Mouse (Mus musculus): ENCODE data around the gene Galnt9. TPM values are rescaled to one million over a fixed set of nuclear protein-coding genes. Genes with fewer than 3 reads are reported as not detected.

Galnt9 gene
- total RNA-seq (2012; rRNA removed), result 0.40 and 1.6 TPM in 2 replicates

DNA sequence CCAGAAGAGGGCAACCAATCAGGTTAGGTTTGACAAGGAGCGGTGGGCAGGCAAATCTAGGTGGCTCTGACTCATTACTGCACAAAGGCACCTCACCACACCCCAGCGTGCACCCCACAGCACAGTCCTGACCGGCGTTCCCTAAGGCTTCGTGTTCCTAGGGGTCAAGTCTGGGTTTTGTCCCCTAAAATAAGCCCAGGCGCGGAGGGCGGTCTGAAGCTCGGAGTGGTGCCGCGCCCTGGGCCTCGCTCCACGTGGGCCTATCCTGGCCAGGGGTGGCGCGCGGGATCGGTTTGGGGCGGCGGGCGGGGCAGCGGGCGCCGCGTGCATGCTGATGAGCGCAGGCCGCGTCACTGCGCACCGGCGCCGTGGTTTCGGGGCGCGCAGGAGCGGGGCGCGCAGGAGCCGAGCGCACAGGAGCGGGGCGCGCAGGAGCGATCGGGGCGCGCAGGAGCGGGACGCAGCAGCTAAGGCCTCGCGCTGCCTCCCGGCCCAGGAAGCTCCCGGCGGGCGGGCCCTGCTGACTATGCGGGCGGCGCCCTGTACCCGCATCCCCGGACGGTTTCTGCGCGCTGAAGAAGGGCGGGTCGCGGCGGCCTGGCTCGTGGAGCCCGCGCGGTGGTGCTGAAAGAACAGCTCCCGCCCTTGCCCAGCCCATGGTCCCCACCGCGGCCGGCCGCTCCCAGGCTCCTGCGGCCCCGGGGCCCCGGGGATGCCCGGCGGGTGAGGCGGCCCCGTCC is at the start of gene Galnt9:
Gene Galnt9, plus strand, starts transcription at position 405 of the 740 bp plus-strand sequence.
- H3K4me1 ChIP-seq (ENCODE audit: control insufficient read depth in 2 of 2, insufficient read depth in 2 of 2, low read length in 2 of 2, poor library complexity in 1 of 2), result peaks cover 6 to 11% of the 10 kb centered on the region in 2 experiments; a peak in 1 of 4 replicates
- peak within 1 kb of the TSS; percentile 58 to 77 for H3K4me3 ChIP-seq (ENCODE audit: insufficient read depth in 1 of 2, low read depth in 1 of 2, low read length in 2 of 2, poor library complexity in 1 of 2, severe bottlenecking in 1 of 2)
- peak within 1 kb of the TSS; percentile 73 for H3K9ac ChIP-seq (ENCODE audit: insufficient read depth, low read depth, low read length, poor library complexity, severe bottlenecking)
- no peak within 1 kb of the TSS for H3K27ac ChIP-seq (ENCODE audit: insufficient read depth, low read depth, low read length, poor library complexity, severe bottlenecking)
- in situ Hi-C loops (cut with MboI; ENCODE audit: low sequenced_read_pairs in 2 of 2, unreplicated experiment in 2 of 2), result no loop called here
- H3K9me3 ChIP-seq (ENCODE audit: control insufficient read depth, insufficient read depth, low read depth, low read length), result no peaks in the 10 kb centered on the region
- TF ChIP-seq MAFK (IDR thresholded peaks at IDR 0.05; ENCODE audit: insufficient read depth, low read depth, low read length) (no peak), HCFC1 (IDR thresholded peaks at IDR 0.05; ENCODE audit: borderline replicate concordance, insufficient read depth, low read length) (peak; percentile 64; the same call in 1 of the 2 replicates)
- no peaks in the 10 kb centered on the region for H3K36me3 ChIP-seq (ENCODE audit: control insufficient read depth, insufficient read depth, low read length, poor library complexity, severe bottlenecking)
- peak; percentile 56 for DNase-seq (ENCODE audit: low read depth, low spot score)

DNA sequence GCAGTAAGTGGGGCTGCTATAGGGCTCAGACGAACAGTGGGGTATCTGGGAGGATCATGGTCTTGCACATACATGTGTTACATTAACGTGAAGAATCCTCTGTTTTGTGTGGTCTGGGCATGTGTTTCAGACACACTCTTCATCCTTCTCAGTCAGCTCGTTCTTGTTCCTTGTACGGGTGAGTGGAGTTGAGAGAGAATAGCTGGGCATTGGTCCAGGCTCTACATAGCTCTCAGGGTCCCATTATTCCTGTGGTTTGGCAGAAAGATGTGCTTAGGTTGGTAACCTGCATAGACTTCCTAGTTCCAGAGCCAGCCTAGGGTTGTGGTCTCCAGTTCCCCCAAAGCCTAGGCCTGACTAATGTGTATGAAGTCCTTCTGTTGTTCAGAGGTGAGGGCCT is 49.8 kb upstream of the Galnt9 start:
- in situ Hi-C loops (cut with MboI; ENCODE audit: low sequenced_read_pairs in 2 of 2, unreplicated experiment in 2 of 2), result loop anchor here in 1 of 2 experiments (10.0 kb wide), 1 partner anchor 120 kb away; no protein-coding TSS in a partner anchor
- no peak overlapping the region for H3K27ac ChIP-seq (ENCODE audit: insufficient read depth, low read depth, low read length, poor library complexity, severe bottlenecking)
- H3K4me1 ChIP-seq (ENCODE audit: control insufficient read depth in 2 of 2, insufficient read depth in 2 of 2, low read length in 2 of 2, poor library complexity in 1 of 2), result peaks cover 0 to 4% of the 10 kb centered on the region in 2 experiments; a peak in 1 of 4 replicates
- no peak for DNase-seq (ENCODE audit: low read depth, low spot score)
- TF ChIP-seq HCFC1 (IDR thresholded peaks at IDR 0.05; ENCODE audit: borderline replicate concordance, insufficient read depth, low read length) (no peak), MAFK (IDR thresholded peaks at IDR 0.05; ENCODE audit: insufficient read depth, low read depth, low read length) (no peak), ZNF384 (IDR thresholded peaks at IDR 0.05; ENCODE audit: low read depth, low read length) (no peak)
- H3K9me3 ChIP-seq (ENCODE audit: control insufficient read depth, insufficient read depth, low read depth, low read length), result no peaks in the 10 kb centered on the region
- no peak overlapping the region for H3K4me3 ChIP-seq (ENCODE audit: insufficient read depth in 1 of 2, low read depth in 1 of 2, low read length in 2 of 2, poor library complexity in 1 of 2, severe bottlenecking in 1 of 2)
- H3K36me3 ChIP-seq (ENCODE audit: control insufficient read depth, insufficient read depth, low read length, poor library complexity, severe bottlenecking), result no peaks in the 10 kb centered on the region
- no peak overlapping the region for H3K9ac ChIP-seq (ENCODE audit: insufficient read depth, low read depth, low read length, poor library complexity, severe bottlenecking)

DNA sequence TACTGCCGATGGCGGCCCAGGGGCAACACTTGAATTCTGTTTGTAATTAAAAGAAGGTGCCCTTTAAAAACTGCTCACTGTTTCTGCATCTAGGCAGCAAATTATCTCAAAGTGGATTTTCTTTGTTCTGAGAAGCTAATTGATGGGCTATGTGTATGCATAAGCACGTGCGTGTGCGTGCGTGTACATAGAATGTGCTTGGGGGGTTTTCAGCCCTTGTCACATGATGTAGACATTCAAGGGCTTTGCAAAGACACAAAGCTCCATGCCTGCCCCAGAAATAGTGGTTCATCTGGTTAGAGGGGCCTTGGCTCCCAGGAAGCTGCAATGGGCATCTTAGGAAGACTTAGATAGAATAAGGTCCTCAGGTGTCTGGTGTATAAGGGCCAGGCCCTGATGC is 49.1 kb upstream of the Galnt9 start:
- in situ Hi-C loops (cut with MboI; ENCODE audit: low sequenced_read_pairs in 2 of 2, unreplicated experiment in 2 of 2), result loop anchor here (5.0 to 10.0 kb wide), 2 partner anchors 120 to 137 kb away; no protein-coding TSS in a partner anchor
- H3K27ac ChIP-seq (ENCODE audit: insufficient read depth, low read depth, low read length, poor library complexity, severe bottlenecking), result no peak overlapping the region
- no peak overlapping the region for H3K9ac ChIP-seq (ENCODE audit: insufficient read depth, low read depth, low read length, poor library complexity, severe bottlenecking)

DNA sequence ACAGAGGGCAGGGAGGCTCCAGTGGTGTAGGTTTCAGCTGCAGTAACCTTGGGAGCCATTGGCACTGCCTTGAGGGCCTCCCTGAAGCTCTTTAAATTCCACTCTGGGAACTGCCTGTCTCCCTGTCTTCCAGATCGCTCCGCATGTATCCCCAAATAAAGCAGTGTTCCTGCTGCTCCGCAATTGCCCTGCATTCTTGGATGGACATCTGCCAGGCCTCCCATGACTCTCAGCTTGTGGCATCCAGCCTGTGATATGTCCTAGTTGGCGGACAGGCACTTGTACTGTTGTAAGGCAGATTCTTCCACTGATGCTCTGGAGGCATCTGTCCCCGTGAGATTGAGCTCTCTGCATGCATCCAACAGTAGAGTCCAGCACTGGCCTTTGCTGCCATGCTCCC is 46.6 kb upstream of the Galnt9 start:
- Histone ChIP-seq H3K9me3 (ENCODE audit: control insufficient read depth, insufficient read depth, low read depth, low read length) (no peaks in the 10 kb centered on the region), H3K4me1 (ENCODE audit: control insufficient read depth in 2 of 2, insufficient read depth in 2 of 2, low read length in 2 of 2, poor library complexity in 1 of 2) (no peaks in the 10 kb centered on the region), H3K4me3 (ENCODE audit: insufficient read depth in 1 of 2, low read depth in 1 of 2, low read length in 2 of 2, poor library complexity in 1 of 2, severe bottlenecking in 1 of 2) (no peak overlapping the region), H3K36me3 (ENCODE audit: control insufficient read depth, insufficient read depth, low read length, poor library complexity, severe bottlenecking) (no peaks in the 10 kb centered on the region), H3K9ac (ENCODE audit: insufficient read depth, low read depth, low read length, poor library complexity, severe bottlenecking) (no peak overlapping the region), H3K27ac (ENCODE audit: insufficient read depth, low read depth, low read length, poor library complexity, severe bottlenecking) (no peak overlapping the region)
- DNase-seq (ENCODE audit: low read depth, low spot score), result no peak
- in situ Hi-C loops (cut with MboI; ENCODE audit: low sequenced_read_pairs in 2 of 2, unreplicated experiment in 2 of 2), result loop anchor here (5.0 to 10.0 kb wide), 2 partner anchors 117 to 135 kb away; no protein-coding TSS in a partner anchor
- no peak for TF ChIP-seq ZC3H11A (IDR thresholded peaks at IDR 0.05; ENCODE audit: borderline replicate concordance, low read depth, low read length)

More for the DNA sequence above, 49.1 kb upstream of the Galnt9 start:
- H3K4me1 ChIP-seq (ENCODE audit: control insufficient read depth in 2 of 2, insufficient read depth in 2 of 2, low read length in 2 of 2, poor library complexity in 1 of 2), result peaks cover 0 to 4% of the 10 kb centered on the region in 2 experiments; a peak in 1 of 4 replicates
- DNase-seq (ENCODE audit: low read depth, low spot score), result no peak
- H3K4me3 ChIP-seq (ENCODE audit: insufficient read depth in 1 of 2, low read depth in 1 of 2, low read length in 2 of 2, poor library complexity in 1 of 2, severe bottlenecking in 1 of 2), result no peak overlapping the region
- no peaks in the 10 kb centered on the region for H3K36me3 ChIP-seq (ENCODE audit: control insufficient read depth, insufficient read depth, low read length, poor library complexity, severe bottlenecking)
- TF ChIP-seq ZC3H11A (IDR thresholded peaks at IDR 0.05; ENCODE audit: borderline replicate concordance, low read depth, low read length) (no peak), CHD2 (IDR thresholded peaks at IDR 0.05; ENCODE audit: low read depth, low read length) (no peak), HCFC1 (IDR thresholded peaks at IDR 0.05; ENCODE audit: borderline replicate concordance, insufficient read depth, low read length) (no peak), ZNF384 (IDR thresholded peaks at IDR 0.05; ENCODE audit: low read depth, low read length) (no peak), MAFK (IDR thresholded peaks at IDR 0.05; ENCODE audit: insufficient read depth, low read depth, low read length) (no peak)
- no peaks in the 10 kb centered on the region for H3K9me3 ChIP-seq (ENCODE audit: control insufficient read depth, insufficient read depth, low read depth, low read length)

DNA sequence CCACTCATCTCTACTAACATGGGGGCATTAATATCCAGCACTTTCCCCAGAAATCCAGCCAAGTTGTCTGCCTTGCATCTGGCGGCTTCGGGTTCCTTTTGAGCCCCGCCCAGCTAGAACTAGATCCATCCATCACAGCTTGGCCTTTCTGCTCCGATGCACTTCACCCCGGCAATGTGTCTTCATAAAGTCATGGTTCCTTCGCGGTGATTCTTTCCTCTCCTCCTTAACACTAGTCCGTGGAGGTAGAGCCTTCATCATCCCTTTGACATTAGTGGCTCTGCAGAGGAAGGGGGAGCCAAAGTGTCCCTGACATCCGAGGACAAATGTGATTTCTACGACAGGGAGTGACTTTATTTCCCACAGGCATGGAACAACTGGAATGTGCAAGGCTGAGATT is 46.1 kb upstream of the Galnt9 start:
- H3K36me3 ChIP-seq (ENCODE audit: control insufficient read depth, insufficient read depth, low read length, poor library complexity, severe bottlenecking), result no peaks in the 10 kb centered on the region

More for the DNA sequence above, 46.1 kb upstream of the Galnt9 start:
- DNase-seq (ENCODE audit: low read depth, low spot score), result no peak
- Histone ChIP-seq H3K27ac (ENCODE audit: insufficient read depth, low read depth, low read length, poor library complexity, severe bottlenecking) (no peak overlapping the region; the same call in 1 of the 2 replicates), H3K4me1 (ENCODE audit: control insufficient read depth in 2 of 2, insufficient read depth in 2 of 2, low read length in 2 of 2, poor library complexity in 1 of 2) (no peaks in the 10 kb centered on the region), H3K9ac (ENCODE audit: insufficient read depth, low read depth, low read length, poor library complexity, severe bottlenecking) (no peak overlapping the region), H3K4me3 (ENCODE audit: insufficient read depth in 1 of 2, low read depth in 1 of 2, low read length in 2 of 2, poor library complexity in 1 of 2, severe bottlenecking in 1 of 2) (no peak overlapping the region), H3K9me3 (ENCODE audit: control insufficient read depth, insufficient read depth, low read depth, low read length) (no peaks in the 10 kb centered on the region)
- in situ Hi-C loops (cut with MboI; ENCODE audit: low sequenced_read_pairs in 2 of 2, unreplicated experiment in 2 of 2), result loop anchor here (5.0 to 10.0 kb wide), 2 partner anchors 117 to 134 kb away; no protein-coding TSS in a partner anchor
- TF ChIP-seq ZC3H11A (IDR thresholded peaks at IDR 0.05; ENCODE audit: borderline replicate concordance, low read depth, low read length) (no peak), HCFC1 (IDR thresholded peaks at IDR 0.05; ENCODE audit: borderline replicate concordance, insufficient read depth, low read length) (no peak), ZNF384 (IDR thresholded peaks at IDR 0.05; ENCODE audit: low read depth, low read length) (no peak), MAFK (IDR thresholded peaks at IDR 0.05; ENCODE audit: insufficient read depth, low read depth, low read length) (no peak), CHD2 (IDR thresholded peaks at IDR 0.05; ENCODE audit: low read depth, low read length) (no peak)
